Mouse (Mus musculus) right cerebral cortex, postnatal 25 days (tissue): ENCODE results near the gene Gm12800.
"Not testable (repeated sequence)": the region's sequence is repeated elsewhere in the genome, so short reads cannot be mapped to it uniquely, and the experiment has no call there.

Experiments
- DNase-seq: peaks from one replicate; pipeline ENCODE4 v3.0.0; 2022

The Gm12800 gene

DNA sequence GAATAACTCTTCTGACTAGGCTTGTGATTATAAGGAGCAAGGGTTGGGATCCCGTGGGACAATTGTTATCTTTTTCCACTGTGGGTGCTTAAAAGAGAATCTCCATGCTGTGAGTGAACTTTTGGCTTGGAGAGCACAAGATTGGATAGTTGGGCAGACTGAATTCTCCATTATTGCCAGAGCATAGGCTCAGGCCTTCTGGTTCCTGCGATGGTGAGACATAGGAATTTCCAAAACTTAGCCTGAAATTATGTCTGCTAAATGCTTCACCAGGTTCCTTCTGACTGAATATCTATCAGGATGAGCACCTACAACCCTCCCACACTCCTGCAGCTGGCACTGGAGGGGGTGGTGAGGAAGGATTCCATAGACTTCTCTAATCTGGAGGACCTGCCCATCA lies at the start of gene Gm12800:
Gm12800 (plus strand) TSS at position 301 of the 400 bp plus-strand sequence.
- not testable (repeated sequence) for DNase-seq

- DNase-seq: peak; percentile 22
Measured at GRCm38 (mm10) chr4:101860873-101861272, 48.0 kb upstream of the Gm12800 start.

DNA sequence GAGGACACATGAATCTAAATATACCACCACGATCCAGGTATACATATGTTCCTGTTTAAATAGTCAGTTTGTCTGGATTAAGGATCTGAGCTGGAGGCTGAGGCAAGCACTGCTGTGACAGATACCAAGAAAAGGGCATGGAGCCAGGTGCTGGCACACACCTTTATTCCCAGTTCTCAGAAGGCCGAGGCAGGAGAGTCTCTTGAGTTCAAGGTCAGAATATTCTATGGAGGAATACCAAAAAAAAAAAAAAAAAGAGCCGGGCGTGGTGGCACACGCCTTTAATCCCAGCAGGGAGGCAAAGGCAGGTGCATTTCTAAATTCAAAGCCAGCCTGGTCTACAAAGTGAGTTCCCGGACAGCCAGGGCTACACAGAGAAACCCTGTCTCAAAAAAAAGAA lies 46.6 kb upstream of the Gm12800 start:
- no peak for DNase-seq

DNA sequence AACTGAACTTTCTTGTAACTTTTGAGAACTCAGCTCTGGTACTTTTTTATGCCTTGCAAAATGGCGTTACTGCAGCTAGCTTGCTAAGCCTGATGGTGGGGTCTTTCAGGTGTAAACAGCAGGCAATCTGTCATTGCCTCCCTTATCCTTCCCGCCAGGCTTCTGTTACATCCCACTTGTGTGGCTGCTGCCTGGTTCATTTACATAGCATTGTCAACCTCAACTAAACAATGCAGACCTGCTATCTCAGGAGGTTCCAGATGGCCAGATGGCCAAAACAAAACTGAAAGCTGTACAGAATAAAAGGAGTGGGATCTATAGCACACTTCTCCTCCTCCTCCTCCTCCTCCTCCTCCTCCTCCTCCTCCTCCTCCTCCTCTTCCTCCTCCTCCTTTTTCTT lies 36.9 kb upstream of the Gm12800 start:
- not testable (repeated sequence) for DNase-seq

GRCm38 (mm10) chr4:101875687-101876086 lies 33.2 kb upstream of the Gm12800 start:
- DNase-seq: not testable (repeated sequence)

DNA sequence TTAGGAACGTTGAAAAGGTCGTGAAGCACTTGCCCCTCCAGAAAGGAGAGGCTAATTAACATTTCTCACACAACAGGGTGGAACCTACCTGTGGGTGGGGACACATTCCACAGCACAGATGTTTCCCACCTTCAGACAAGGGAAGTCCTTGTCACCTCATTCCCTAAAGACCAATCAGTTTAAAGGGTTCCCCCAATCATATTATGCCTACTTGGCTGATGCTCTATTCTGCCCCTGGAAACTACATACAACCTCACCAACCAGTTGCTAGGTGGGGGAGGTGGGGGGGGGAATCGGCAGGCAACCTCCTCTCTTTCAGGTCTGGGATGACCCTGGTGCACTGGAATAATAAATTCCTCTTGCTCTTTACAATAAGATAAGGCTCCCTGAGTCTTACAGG lies 25.3 kb upstream of the Gm12800 start:
- no peak for DNase-seq

- no peak for DNase-seq
Measured at GRCm38 (mm10) chr4:101889377-101889776, 19.5 kb upstream of the Gm12800 start.

DNA sequence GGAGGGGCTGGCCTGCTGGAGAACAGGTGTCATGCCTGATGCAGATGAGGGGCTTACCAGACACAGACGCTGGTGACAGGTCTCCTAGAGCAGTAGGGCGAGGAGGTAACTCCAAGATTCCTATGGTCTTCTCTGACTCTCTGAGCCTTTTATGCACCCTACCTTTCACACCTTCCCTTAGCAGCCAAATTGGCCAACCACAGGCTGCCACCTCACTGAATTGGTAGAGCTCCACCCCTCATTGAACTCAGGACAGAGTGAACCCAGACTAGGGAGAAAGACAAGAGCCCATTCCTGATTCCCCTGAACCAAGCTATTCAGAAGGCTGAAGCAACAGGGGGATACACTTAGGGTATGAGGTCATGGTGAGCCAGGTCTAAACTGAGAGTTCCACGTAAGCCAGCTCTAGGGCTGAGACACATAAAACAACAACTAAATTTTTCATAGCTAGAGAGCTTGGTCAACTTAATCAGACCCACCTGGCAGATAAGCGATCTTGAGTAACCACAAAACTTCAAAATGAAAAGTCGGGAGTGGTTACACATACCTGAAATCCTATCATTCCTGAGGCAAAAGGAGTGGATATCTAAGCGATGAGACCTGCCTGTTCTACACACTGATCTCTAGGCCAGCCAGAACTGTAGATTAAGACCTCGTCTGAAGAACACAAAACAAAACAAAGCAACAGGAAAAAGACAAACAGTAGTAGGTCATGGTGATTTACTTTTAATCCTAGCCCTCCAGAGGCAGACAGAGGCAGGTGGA lies 15.1 kb upstream of the Gm12800 start, which contains the start of gene C130073F10Rik:
C130073F10Rik (minus strand) TSS at position 134 of the 765 bp plus-strand sequence.
- DNase-seq: no peak

DNA sequence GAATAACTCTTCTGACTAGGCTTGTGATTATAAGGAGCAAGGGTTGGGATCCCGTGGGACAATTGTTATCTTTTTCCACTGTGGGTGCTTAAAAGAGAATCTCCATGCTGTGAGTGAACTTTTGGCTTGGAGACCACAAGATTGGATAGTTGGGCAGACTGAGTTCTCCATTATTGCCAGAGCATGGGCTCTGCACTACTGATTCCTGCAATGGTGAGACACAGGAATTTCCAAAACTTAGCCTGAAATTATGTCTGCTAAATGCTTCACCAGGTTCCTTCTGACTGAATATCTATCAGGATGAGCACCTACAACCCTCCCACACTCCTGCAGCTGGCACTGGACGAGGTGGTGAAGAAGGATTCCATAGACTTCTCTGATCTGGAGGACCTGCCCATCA lies 31.2 kb downstream of the Gm12800 start, which contains the start of gene Gm12794:
Gm12794 (plus strand) TSS at position 301 of the 400 bp plus-strand sequence.
- DNase-seq: not testable (repeated sequence)
